Mouse (Mus musculus) cerebellum, adult 2 months (tissue): ENCODE results near the gene Erlin1. TPM values are rescaled to one million over a fixed set of nuclear protein-coding genes. Genes with fewer than 3 reads are reported as not detected.

Experiments
- DNase-seq, 2 experiments: peaks; one replicate each; pipeline ENCODE4 v3.0.0; 2021
- H3K27ac ChIP-seq: fragments of 200-500 bp; 2 replicates; pipeline ENCODE4 v1.5.1; 2012; ENCODE audit warnings: low read length, control low read depth, inconsistent platforms; ENCODE audit not compliant: insufficient read depth
- H3K27me3 ChIP-seq: fragments of 200-500 bp; 2 replicates; pipeline ENCODE4 v1.6.1; 2012; ENCODE audit warnings: inconsistent platforms, mild to moderate bottlenecking, low read length, moderate library complexity; ENCODE audit not compliant: control insufficient read depth, insufficient read depth
- H3K4me1 ChIP-seq: fragments of 200-500 bp; 2 replicates; pipeline ENCODE4 v1.6.1; 2011; ENCODE audit warnings: low read length; ENCODE audit not compliant: control insufficient read depth, insufficient read depth
- H3K4me3 ChIP-seq: fragments of 200-500 bp; replicated peaks from 2 replicates; pipeline ENCODE3; 2011; ENCODE audit warnings: mild to moderate bottlenecking, low read depth, low read length, control low read depth; ENCODE audit not compliant: insufficient read depth
- CTCF ChIP-seq: fragments of 200-500 bp; IDR thresholded peaks from 2 replicates; pipeline ENCODE4 v1.5.1; 2011; ENCODE audit warnings: low read depth, mild to moderate bottlenecking, control low read depth, low read length, moderate library complexity, borderline replicate concordance; ENCODE audit not compliant: insufficient read depth
- POLR2A ChIP-seq: fragments of 200-500 bp; IDR thresholded peaks from 2 replicates; pipeline ENCODE4 v1.6.1; 2011; ENCODE audit warnings: low read length, control low read depth, borderline replicate concordance; ENCODE audit not compliant: insufficient read depth
- WGBS: fragments of 180-500 bp; shearing (Covaris S2); methylation state at CpG from one replicate; pipeline ENCODE4 v1.1.7; 2018; 5-methylcytosine and 5-hydroxymethylcytosine counted together
- polyA plus RNA-seq: library from polyadenylated mRNA; depleted of rRNA; stranded (reverse); fragments of >200 nt; gene quantifications from 2 replicates; pipeline ENCODE4 v1.2.3, GENCODE M21; 2012

The Erlin1 gene
- polyA plus RNA-seq, 1 experiment: 12.6 TPM

- TF ChIP-seq CTCF (no peak), POLR2A (no peak)
- WGBS: 78% methylated on average over 11 of the region's 11 CpGs
Observed at GRCm38 (mm10) chr19:44074986-44075385, 5.4 kb upstream of the Erlin1 start.

DNA sequence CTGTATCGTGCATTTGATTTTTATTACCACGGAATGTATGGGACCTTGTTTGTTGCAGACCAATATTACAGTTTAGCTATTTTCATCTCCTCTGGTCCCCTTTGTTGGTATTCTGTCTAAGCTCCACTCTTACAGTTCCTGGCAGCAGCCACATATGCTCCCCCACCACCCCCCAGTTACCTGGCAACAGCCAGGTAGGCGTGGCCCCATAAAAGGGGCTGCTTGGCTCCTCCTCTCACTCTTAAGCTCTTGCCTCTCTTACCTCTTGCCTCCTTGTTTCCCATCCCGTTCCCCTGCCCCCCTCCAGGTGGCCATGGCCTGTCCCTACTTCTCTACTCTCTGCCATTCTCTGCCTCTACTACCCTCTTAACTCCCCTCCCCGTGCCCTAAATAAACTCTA is 1.6 kb upstream of the Erlin1 start:
- Histone ChIP-seq H3K4me3 (no peak overlapping the region), H3K27ac (no peak overlapping the region), H3K27me3 (no peaks in the 10 kb centered on the region), H3K4me1 (no peaks in the 10 kb centered on the region)
- no peak for DNase-seq
- TF ChIP-seq CTCF: no peak
- TF ChIP-seq POLR2A: no peak
- 58% methylated on average over 5 of the region's 5 CpGs for WGBS

More at GRCm38 (mm10) chr19:44074986-44075385, 5.4 kb upstream of the Erlin1 start:
- no peak for DNase-seq
- Histone ChIP-seq H3K4me3 (no peak overlapping the region), H3K4me1 (no peaks in the 10 kb centered on the region), H3K27ac (no peak overlapping the region), H3K27me3 (no peaks in the 10 kb centered on the region)

- 2% methylated on average over 4 of the region's 4 CpGs for WGBS
- Histone ChIP-seq H3K4me1 (no peaks in the 10 kb centered on the region), H3K27me3 (no peaks in the 10 kb centered on the region), H3K4me3 (peak overlapping the region; percentile 55), H3K27ac (peak overlapping the region; percentile 2; the same call in 1 of the 2 replicates)
- DNase-seq: no peak
- no peak; the same call in 1 of the 2 replicates for TF ChIP-seq POLR2A
- no peak for TF ChIP-seq CTCF
Observed at GRCm38 (mm10) chr19:44069914-44070232, 288 bp upstream of the Erlin1 start.

DNA sequence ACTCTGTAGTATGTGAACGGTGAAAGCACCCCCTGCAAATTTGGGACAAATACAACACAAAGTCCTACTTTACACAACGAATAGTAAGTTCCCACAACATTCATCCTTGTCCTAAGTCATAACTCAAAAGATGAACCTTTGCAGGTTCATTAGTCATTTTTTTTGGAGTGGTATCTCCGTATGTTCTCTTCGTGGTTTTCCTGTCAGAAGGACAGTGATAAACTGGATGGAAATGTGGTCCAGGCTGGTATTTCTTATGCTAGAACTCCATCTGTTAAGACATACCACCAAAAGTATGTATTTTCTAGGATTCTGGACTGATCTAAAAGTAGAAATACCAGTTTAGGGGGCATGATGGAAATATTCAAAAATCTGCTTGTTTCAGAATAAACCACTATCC is 1.4 kb downstream of the Erlin1 start:
- Histone ChIP-seq H3K4me1 (no peaks in the 10 kb centered on the region; the same call in 1 of the 2 replicates), H3K27me3 (no peaks in the 10 kb centered on the region), H3K27ac (no peak overlapping the region), H3K4me3 (no peak overlapping the region)
- WGBS: 70% methylated on average over 4 of the region's 4 CpGs
- no peak for TF ChIP-seq POLR2A
- no peak for DNase-seq

- DNase-seq: no peak
- no peak overlapping the region for H3K4me3 ChIP-seq
- TF ChIP-seq CTCF (no peak), POLR2A (no peak)
- no peak overlapping the region for H3K27ac ChIP-seq
- WGBS: 77% methylated on average over 9 of the region's 9 CpGs
- no peaks in the 10 kb centered on the region; the same call in 1 of the 2 replicates for H3K4me1 ChIP-seq
- no peaks in the 10 kb centered on the region for H3K27me3 ChIP-seq
Observed at GRCm38 (mm10) chr19:44067323-44068049, 2.1 kb downstream of the Erlin1 start.

GRCm38 (mm10) chr19:44064734-44065133 is 4.9 kb downstream of the Erlin1 start:
- TF ChIP-seq CTCF (no peak), POLR2A (no peak)

DNA sequence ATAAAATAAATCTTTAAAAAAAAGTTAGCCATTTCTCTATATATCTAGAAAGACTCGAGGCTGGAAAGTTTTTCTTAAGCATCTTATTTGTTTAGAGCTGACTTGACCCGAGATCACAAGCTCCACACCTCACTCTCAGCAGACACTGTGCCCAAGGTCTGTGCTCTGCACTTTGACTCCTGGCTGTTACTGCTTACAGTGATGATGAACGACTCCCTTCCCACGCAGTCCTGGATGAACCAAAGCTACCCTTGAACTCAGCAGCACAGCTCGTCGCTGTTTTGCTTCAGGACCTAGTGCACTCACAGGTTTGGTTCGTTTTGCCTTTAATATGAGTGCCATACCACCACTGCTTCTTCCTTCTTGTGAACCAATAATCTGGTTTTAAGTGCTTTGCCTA is 5.8 kb downstream of the Erlin1 start:
- no peaks in the 10 kb centered on the region for H3K27me3 ChIP-seq
- DNase-seq: no peak
- TF ChIP-seq POLR2A (no peak), CTCF (no peak)
- no peaks in the 10 kb centered on the region; the same call in 1 of the 2 replicates for H3K4me1 ChIP-seq
- H3K4me3 ChIP-seq: no peak overlapping the region
- no peak overlapping the region for H3K27ac ChIP-seq
- WGBS: 86% methylated on average over 7 of the region's 7 CpGs

More at GRCm38 (mm10) chr19:44064734-44065133, 4.9 kb downstream of the Erlin1 start:
- DNase-seq: no peak
- H3K27ac ChIP-seq: no peak overlapping the region
- no peak overlapping the region for H3K4me3 ChIP-seq
- no peaks in the 10 kb centered on the region for H3K27me3 ChIP-seq
- 94% methylated on average over 2 of the region's 2 CpGs for WGBS
- H3K4me1 ChIP-seq: no peaks in the 10 kb centered on the region; the same call in 1 of the 2 replicates

DNA sequence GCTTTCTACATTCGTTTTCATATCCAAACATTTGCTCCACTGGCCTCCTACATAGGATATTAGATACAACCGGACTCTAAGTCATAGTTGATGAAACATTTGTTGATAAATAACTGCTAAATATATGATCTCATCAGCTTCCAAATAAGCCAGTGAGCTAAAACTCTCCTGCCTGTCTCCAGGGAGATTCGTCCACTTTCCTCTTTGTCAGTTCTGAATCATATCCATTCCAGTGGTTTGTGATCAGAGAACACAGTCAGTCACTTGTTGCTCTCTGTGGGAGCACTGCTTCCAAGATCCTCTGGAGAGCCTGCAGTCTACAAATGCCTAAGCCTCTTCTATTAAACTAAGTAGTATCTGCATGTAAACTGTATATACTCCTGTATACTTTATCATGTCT is 9.4 kb downstream of the Erlin1 start:
- no peak overlapping the region for H3K27ac ChIP-seq
- no peaks in the 10 kb centered on the region for H3K27me3 ChIP-seq
- no peak for TF ChIP-seq CTCF
- DNase-seq: no peak
- WGBS: 88% methylated on average over 3 of the region's 3 CpGs
- H3K4me1 ChIP-seq: no peaks in the 10 kb centered on the region; the same call in 1 of the 2 replicates
- no peak overlapping the region for H3K4me3 ChIP-seq
